Mouse (Mus musculus) forebrain, postnatal 0 days (tissue): ENCODE measurements around the gene Zfyve27. TPM values are rescaled to one million over a fixed set of nuclear protein-coding genes. Genes with fewer than 3 reads are reported as not detected.

ENCODE experiments used
- ATAC-seq: fragments of 200-750 bp; cut with Nextera tagmentation; 2 replicates; pipeline ENCODE4 v1.8.0; 2017; ENCODE audit warnings: mild to moderate bottlenecking, moderate library complexity
- DNase-seq: peaks from one replicate; pipeline ENCODE4 v3.0.0-alpha.2; 2015
- H3K27ac ChIP-seq: fragments of 300-500 bp; sonication (generic); 2 replicates; pipeline ENCODE4 v1.5.1; 2014; ENCODE audit warnings: low read depth, mild to moderate bottlenecking, antibody characterized with exemption, low read length, moderate library complexity, mixed read lengths
- H3K27me3 ChIP-seq: fragments of 300-500 bp; sonication (generic); 2 replicates; pipeline ENCODE4 v1.6.1; 2014; ENCODE audit warnings: mild to moderate bottlenecking, low read length, mixed read lengths; ENCODE audit not compliant: insufficient read depth
- H3K36me3 ChIP-seq: fragments of 300-500 bp; sonication (generic); 2 replicates; pipeline ENCODE4 v1.6.1; 2014; ENCODE audit warnings: mild to moderate bottlenecking, moderate library complexity; ENCODE audit not compliant: insufficient read depth
- H3K4me1 ChIP-seq: fragments of 300-500 bp; sonication (generic); 2 replicates; pipeline ENCODE4 v1.6.1; 2014; ENCODE audit warnings: antibody characterized with exemption; ENCODE audit not compliant: insufficient read depth
- H3K4me2 ChIP-seq: fragments of 300-500 bp; sonication (generic); 2 replicates; pipeline ENCODE4 v1.6.1; 2014; ENCODE audit warnings: low read depth, mild to moderate bottlenecking, moderate library complexity
- H3K4me3 ChIP-seq: fragments of 300-500 bp; sonication (generic); 2 replicates; pipeline ENCODE4 v1.5.1; 2014; ENCODE audit warnings: low read depth, low read length, mixed read lengths
- H3K9ac ChIP-seq: fragments of 300-500 bp; sonication (generic); 2 replicates; pipeline ENCODE4 v1.6.1; 2014; ENCODE audit warnings: mild to moderate bottlenecking
- H3K9me3 ChIP-seq: fragments of 300-500 bp; sonication (generic); 2 replicates; pipeline ENCODE4 v1.6.1; 2016; ENCODE audit warnings: low read length
- CTCF ChIP-seq: sonication (generic); IDR thresholded peaks from 2 replicates; pipeline ENCODE4 v1.5.1; 2016; ENCODE audit warnings: antibody characterized with exemption, control low read depth, low read depth
- WGBS: fragments of 180-500 bp; shearing (Covaris S2); extraction: QIAGEN DNeasy Blood & Tissue Kit; methylation state at CpG from one replicate; pipeline ENCODE4 v1.1.7; 2014; 5-methylcytosine and 5-hydroxymethylcytosine counted together
- polyA plus RNA-seq: library from polyadenylated mRNA; unstranded; fragments of >200 nt; fragmentation: Nextera tagmentation; extraction: Ambion mirVana; gene quantifications from 2 replicates; pipeline ENCODE4 v1.2.1, GENCODE M21; 2015
- total RNA-seq: library from RNA; depleted of rRNA; stranded (reverse); fragments of >200 nt; gene quantifications from 2 replicates; pipeline ENCODE4 v1.2.3, GENCODE M21; 2014

Gene Zfyve27
- total and polyA plus RNA-seq, 2 experiments from 2014 or later, result 44.1 to 94.4 TPM

- H3K9me3 ChIP-seq, result no peaks in the 10 kb centered on the region
- H3K4me1 ChIP-seq, result peaks cover 7% of the 10 kb centered on the region
- H3K4me3 ChIP-seq, result no peak overlapping the region
- 93% methylated on average over 6 of the region's 6 CpGs for WGBS
- H3K27ac ChIP-seq, result no peak overlapping the region
- no peak for TF ChIP-seq CTCF
- DNase-seq, result no peak
- H3K36me3 ChIP-seq, result peaks cover 25% of the 10 kb centered on the region
- no peak overlapping the region for H3K9ac ChIP-seq
- no peak for ATAC-seq
- H3K27me3 ChIP-seq, result no peaks in the 10 kb centered on the region
- no peak overlapping the region for H3K4me2 ChIP-seq
Measured at GRCm38 (mm10) chr19:42126219-42126605, 37.5 kb upstream of the Zfyve27 start.

- TF ChIP-seq CTCF, result no peak
- 92% methylated on average over 5 of the region's 5 CpGs for WGBS
- no peak overlapping the region for H3K4me3 ChIP-seq
- no peak overlapping the region for H3K27ac ChIP-seq
- no peak for ATAC-seq
- H3K4me2 ChIP-seq, result no peak overlapping the region
- H3K9me3 ChIP-seq, result no peaks in the 10 kb centered on the region
- H3K36me3 ChIP-seq, result peaks cover 18% of the 10 kb centered on the region
- peaks cover 7% of the 10 kb centered on the region for H3K4me1 ChIP-seq
- no peak for DNase-seq
- H3K9ac ChIP-seq, result no peak overlapping the region
- no peaks in the 10 kb centered on the region for H3K27me3 ChIP-seq
Measured at GRCm38 (mm10) chr19:42127024-42127423, 36.7 kb upstream of the Zfyve27 start.

- no peaks in the 10 kb centered on the region for H3K9me3 ChIP-seq
- ATAC-seq, result no peak
- H3K27me3 ChIP-seq, result no peaks in the 10 kb centered on the region
- H3K27ac ChIP-seq, result no peak overlapping the region
- peak overlapping the region; percentile 62 for H3K9ac ChIP-seq
- no peak for TF ChIP-seq CTCF
- WGBS, result 5% methylated on average over 23 of the region's 23 CpGs
- H3K4me1 ChIP-seq, result peaks cover 7% of the 10 kb centered on the region
- peak overlapping the region; percentile 52 for H3K4me3 ChIP-seq
- peak overlapping the region; percentile 98 for H3K4me2 ChIP-seq
- peaks cover 8% of the 10 kb centered on the region; the same call in 1 of the 2 replicates for H3K36me3 ChIP-seq
- no peak for DNase-seq
Measured at GRCm38 (mm10) chr19:42128052-42128740, 35.6 kb upstream of the Zfyve27 start.

GRCm38 (mm10) chr19:42128787-42129508 is 34.8 kb upstream of the Zfyve27 start, which contains the start of gene Avpi1:
Gene Avpi1 (minus strand): TSS chr19:42129059.
- no peak for TF ChIP-seq CTCF
- peaks cover 2% of the 10 kb centered on the region; the same call in 1 of the 2 replicates for H3K36me3 ChIP-seq
- H3K27me3 ChIP-seq, result no peaks in the 10 kb centered on the region
- 1% methylated on average over 54 of the region's 54 CpGs for WGBS
- DNase-seq (peak; percentile 97), ATAC-seq (peak; percentile 98)
- peak within 1 kb of the TSS; percentile 22 for H3K27ac ChIP-seq
- H3K4me3 ChIP-seq, result peak within 1 kb of the TSS; percentile 52
- no peaks in the 10 kb centered on the region for H3K9me3 ChIP-seq
- peak within 1 kb of the TSS; percentile 98 for H3K4me2 ChIP-seq
- H3K9ac ChIP-seq, result peak within 1 kb of the TSS; percentile 62
- peaks cover 7% of the 10 kb centered on the region for H3K4me1 ChIP-seq

- Histone ChIP-seq H3K4me2 (peak overlapping the region; percentile 98), H3K9ac (peak overlapping the region; percentile 62), H3K36me3 (no peaks in the 10 kb centered on the region; the same call in 1 of the 2 replicates), H3K4me1 (peaks cover 7% of the 10 kb centered on the region), H3K9me3 (no peaks in the 10 kb centered on the region), H3K4me3 (peak overlapping the region; percentile 52), H3K27me3 (no peaks in the 10 kb centered on the region), H3K27ac (peak overlapping the region; percentile 22)
- ATAC-seq (peak; percentile 12), DNase-seq (no peak)
- 11% methylated on average over 14 of the region's 14 CpGs for WGBS
- TF ChIP-seq CTCF, result no peak
Measured at GRCm38 (mm10) chr19:42129509-42130293, 34.0 kb upstream of the Zfyve27 start.

- no peaks in the 10 kb centered on the region for H3K9me3 ChIP-seq
- no peak for ATAC-seq
- no peak overlapping the region for H3K27ac ChIP-seq
- TF ChIP-seq CTCF, result no peak
- H3K9ac ChIP-seq, result no peak overlapping the region
- no peaks in the 10 kb centered on the region for H3K36me3 ChIP-seq
- H3K4me2 ChIP-seq, result no peak overlapping the region
- H3K4me1 ChIP-seq, result peaks cover 7% of the 10 kb centered on the region
- H3K4me3 ChIP-seq, result no peak overlapping the region
- DNase-seq, result no peak
- WGBS, result 45% methylated on average over 3 of the region's 3 CpGs
- no peaks in the 10 kb centered on the region for H3K27me3 ChIP-seq
Measured at GRCm38 (mm10) chr19:42130294-42130606, 33.5 kb upstream of the Zfyve27 start.
